Mouse (Mus musculus) hindbrain, postnatal 0 days (tissue): Measurements from ENCODE around the gene Cdk7. TPM values are rescaled to one million over a fixed set of nuclear protein-coding genes. Genes with fewer than 3 reads are reported as not detected.

Experiments
- ATAC-seq: fragments of 200-750 bp; cut with Nextera tagmentation; 2 replicates; pipeline ENCODE4 v1.8.0; 2017; ENCODE audit warnings: mild to moderate bottlenecking, moderate TSS enrichment, moderate library complexity
- DNase-seq: peaks from one replicate; pipeline ENCODE4 v3.0.0-alpha.2; 2015; ENCODE audit warnings: low spot score
- H3K27ac ChIP-seq: fragments of 300-500 bp; sonication (generic); 2 replicates; pipeline ENCODE4 v1.5.1; 2014; ENCODE audit warnings: mild to moderate bottlenecking
- H3K27me3 ChIP-seq: fragments of 300-500 bp; sonication (generic); 2 replicates; pipeline ENCODE4 v1.6.1; 2014; ENCODE audit warnings: low read length, mixed read lengths; ENCODE audit not compliant: insufficient read depth
- H3K36me3 ChIP-seq: fragments of 300-500 bp; sonication (generic); 2 replicates; pipeline ENCODE4 v1.6.1; 2014; ENCODE audit warnings: low read length, mixed read lengths; ENCODE audit not compliant: insufficient read depth
- H3K4me1 ChIP-seq: fragments of 300-500 bp; sonication (generic); 2 replicates; pipeline ENCODE4 v1.6.1; 2014; ENCODE audit warnings: antibody characterized with exemption, low read length, mixed read lengths; ENCODE audit not compliant: insufficient read depth
- H3K4me2 ChIP-seq: fragments of 300-500 bp; sonication (generic); 2 replicates; pipeline ENCODE4 v1.6.1; 2014; ENCODE audit warnings: low read depth, mild to moderate bottlenecking, low read length, moderate library complexity, mixed read lengths
- H3K4me3 ChIP-seq: fragments of 300-500 bp; sonication (generic); 2 replicates; pipeline ENCODE4 v1.5.1; 2014; ENCODE audit warnings: low read length
- H3K9ac ChIP-seq: fragments of 300-500 bp; sonication (generic); replicated peaks from 2 replicates; pipeline ENCODE4 v1.6.1; 2014; ENCODE audit warnings: mild to moderate bottlenecking, low read length, moderate library complexity, mixed read lengths
- H3K9me3 ChIP-seq: fragments of 300-500 bp; sonication (generic); 2 replicates; pipeline ENCODE4 v1.6.1; 2016; ENCODE audit warnings: low read length, mixed read lengths
- CTCF ChIP-seq: IDR thresholded peaks from 2 replicates; pipeline ENCODE4 v1.5.1; 2016; ENCODE audit warnings: antibody characterized with exemption, control low read depth, low read depth
- WGBS: fragments of 180-500 bp; shearing (Covaris S2); extraction: QIAGEN DNeasy Blood & Tissue Kit; methylation state at CpG from one replicate; pipeline ENCODE4 v1.1.7; 2014; 5-methylcytosine and 5-hydroxymethylcytosine counted together
- polyA plus RNA-seq: library from polyadenylated mRNA; unstranded; fragments of >200 nt; fragmentation: Nextera tagmentation; extraction: Ambion mirVana; gene quantifications from 2 replicates; pipeline ENCODE4 v1.2.1, GENCODE M21; 2015
- total RNA-seq: library from RNA; depleted of rRNA; stranded (reverse); fragments of >200 nt; gene quantifications from 2 replicates; pipeline ENCODE4 v1.2.3, GENCODE M21; 2014

Gene Cdk7
- total and polyA plus RNA-seq, 2 experiments from 2014 or later = 33.4 to 37.7 TPM

DNA sequence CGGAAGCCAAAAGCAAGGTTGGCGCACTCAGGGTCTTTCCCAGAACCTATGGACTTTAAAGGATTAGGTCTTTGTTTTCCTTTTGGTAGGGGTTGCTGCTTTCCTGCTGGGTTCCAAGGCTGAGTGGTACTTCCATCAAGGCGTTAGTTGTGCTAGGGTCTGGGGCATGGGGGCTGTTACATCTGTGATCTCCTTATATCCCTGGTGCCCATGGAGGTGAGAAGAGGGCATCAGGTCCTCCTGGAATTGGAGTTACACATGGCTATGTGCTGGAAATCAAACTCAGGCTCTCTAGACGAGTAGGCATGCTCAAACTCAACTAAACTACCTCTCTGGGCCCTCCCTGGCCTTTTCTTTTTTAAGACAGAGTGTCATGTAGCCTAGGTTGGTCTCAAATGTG, 23.4 kb upstream of the Cdk7 start:
- Histone ChIP-seq H3K36me3 (no peaks in the 10 kb centered on the region), H3K4me1 (no peaks in the 10 kb centered on the region), H3K27ac (no peak overlapping the region), H3K4me3 (no peak overlapping the region), H3K4me2 (no peak overlapping the region), H3K9me3 (no peaks in the 10 kb centered on the region), H3K9ac (no peak overlapping the region), H3K27me3 (no peaks in the 10 kb centered on the region)
- no peak for ATAC-seq
- DNase-seq = no peak
- 67% methylated on average over 4 of the region's 4 CpGs for WGBS
- TF ChIP-seq CTCF = no peak

DNA sequence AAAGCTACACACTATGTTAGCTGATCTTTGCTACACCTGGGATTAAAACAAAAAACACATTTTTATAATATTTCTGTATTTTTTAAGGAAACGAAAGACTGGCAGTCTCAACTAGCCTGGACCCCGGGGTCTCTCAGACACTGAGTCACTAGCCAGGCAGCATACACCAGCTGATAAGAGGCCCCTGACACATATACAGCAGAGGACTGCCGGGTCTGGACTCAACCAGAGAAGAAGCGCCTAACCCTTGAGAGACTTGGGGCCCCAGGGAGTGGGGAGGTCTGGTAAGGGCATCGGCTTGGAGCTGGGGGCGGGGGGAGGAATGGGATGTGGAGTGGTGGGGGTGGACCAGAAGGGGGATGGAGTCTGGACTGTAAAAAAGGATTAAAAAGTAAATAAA, 22.3 kb upstream of the Cdk7 start:
- H3K4me1 ChIP-seq = no peaks in the 10 kb centered on the region
- DNase-seq (no peak), ATAC-seq (no peak)
- WGBS = 90% methylated on average over 6 of the region's 6 CpGs
- H3K9me3 ChIP-seq = no peaks in the 10 kb centered on the region
- no peak overlapping the region for H3K4me2 ChIP-seq
- no peak overlapping the region for H3K4me3 ChIP-seq
- H3K27ac ChIP-seq = no peak overlapping the region
- no peaks in the 10 kb centered on the region for H3K36me3 ChIP-seq
- TF ChIP-seq CTCF = no peak
- H3K9ac ChIP-seq = no peak overlapping the region
- H3K27me3 ChIP-seq = no peaks in the 10 kb centered on the region

DNA sequence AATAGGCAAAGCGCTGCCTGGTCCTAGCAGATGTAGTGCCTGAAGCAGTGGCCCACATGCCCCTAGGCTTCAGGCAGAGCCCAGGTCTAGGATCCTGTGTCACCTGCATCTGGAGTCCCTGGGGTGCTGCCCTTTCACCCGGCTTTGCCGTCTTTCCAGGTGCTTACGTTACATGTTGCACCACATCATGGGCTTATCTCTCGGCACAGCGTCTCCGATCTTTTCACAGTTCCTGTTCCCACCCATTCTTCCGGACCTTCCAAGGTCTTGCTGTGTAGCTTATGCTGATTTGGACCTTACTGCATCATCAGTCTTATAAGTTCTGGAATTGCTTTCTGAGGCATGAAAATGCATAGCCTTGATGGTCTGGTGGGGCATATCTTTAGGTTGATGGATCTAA, 21.8 kb upstream of the Cdk7 start:
- DNase-seq = no peak
- no peak for ATAC-seq
- Histone ChIP-seq H3K4me2 (no peak overlapping the region), H3K36me3 (no peaks in the 10 kb centered on the region), H3K9ac (no peak overlapping the region), H3K4me1 (no peaks in the 10 kb centered on the region), H3K27ac (no peak overlapping the region), H3K9me3 (no peaks in the 10 kb centered on the region), H3K4me3 (no peak overlapping the region), H3K27me3 (no peaks in the 10 kb centered on the region)
- no peak for TF ChIP-seq CTCF
- 89% methylated on average over 8 of the region's 8 CpGs for WGBS

DNA sequence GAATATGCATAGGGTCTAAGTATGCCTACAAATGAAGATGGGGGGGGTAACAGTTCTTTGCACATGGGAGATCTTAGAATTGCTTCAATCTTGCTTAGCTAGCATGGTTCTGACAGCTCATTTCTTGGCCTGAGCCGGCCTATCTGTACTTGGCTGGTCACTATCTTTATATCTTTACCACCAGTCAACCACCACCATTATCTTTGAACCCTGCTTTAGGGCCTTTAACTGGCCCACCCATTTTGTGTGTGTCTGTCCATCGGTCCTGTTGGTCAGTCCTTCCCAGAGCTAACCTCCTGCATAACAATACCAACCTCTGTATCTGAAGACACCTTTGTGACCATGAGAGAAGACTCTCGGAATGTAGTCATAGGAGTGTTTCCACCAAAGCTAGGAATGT, 20.7 kb upstream of the Cdk7 start:
- Histone ChIP-seq H3K27me3 (no peaks in the 10 kb centered on the region), H3K4me2 (no peak overlapping the region), H3K9ac (no peak overlapping the region), H3K4me1 (no peaks in the 10 kb centered on the region), H3K9me3 (no peaks in the 10 kb centered on the region), H3K27ac (no peak overlapping the region), H3K4me3 (no peak overlapping the region), H3K36me3 (no peaks in the 10 kb centered on the region)
- no peak for DNase-seq
- 86% methylated on average over 3 of the region's 3 CpGs for WGBS
- no peak for TF ChIP-seq CTCF
- no peak for ATAC-seq

DNA sequence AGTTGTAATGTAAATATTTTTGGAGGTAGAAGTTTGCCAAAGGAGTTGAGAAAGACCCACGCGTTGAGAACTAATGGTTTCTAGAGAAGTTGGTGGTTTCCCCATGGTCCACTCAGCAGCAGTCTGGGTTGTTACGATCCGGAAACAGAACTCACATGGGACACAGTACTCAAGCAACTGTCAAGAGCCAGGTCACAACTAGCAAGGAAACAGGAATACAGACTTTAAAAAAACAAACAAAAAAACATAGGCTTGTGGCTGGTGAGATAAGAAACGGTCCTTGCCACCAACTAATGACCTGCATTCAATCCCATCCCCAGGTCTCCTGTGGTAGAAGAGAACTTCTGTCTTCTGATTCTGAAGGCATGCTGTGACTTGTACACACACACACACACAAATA, 20.1 kb upstream of the Cdk7 start:
- Histone ChIP-seq H3K27me3 (no peaks in the 10 kb centered on the region), H3K27ac (no peak overlapping the region), H3K9me3 (no peaks in the 10 kb centered on the region), H3K4me3 (no peak overlapping the region), H3K4me1 (no peaks in the 10 kb centered on the region), H3K4me2 (no peak overlapping the region), H3K9ac (no peak overlapping the region), H3K36me3 (no peaks in the 10 kb centered on the region)
- WGBS = 82% methylated on average over 5 of the region's 5 CpGs
- TF ChIP-seq CTCF = no peak
- no peak for ATAC-seq
- no peak for DNase-seq

DNA sequence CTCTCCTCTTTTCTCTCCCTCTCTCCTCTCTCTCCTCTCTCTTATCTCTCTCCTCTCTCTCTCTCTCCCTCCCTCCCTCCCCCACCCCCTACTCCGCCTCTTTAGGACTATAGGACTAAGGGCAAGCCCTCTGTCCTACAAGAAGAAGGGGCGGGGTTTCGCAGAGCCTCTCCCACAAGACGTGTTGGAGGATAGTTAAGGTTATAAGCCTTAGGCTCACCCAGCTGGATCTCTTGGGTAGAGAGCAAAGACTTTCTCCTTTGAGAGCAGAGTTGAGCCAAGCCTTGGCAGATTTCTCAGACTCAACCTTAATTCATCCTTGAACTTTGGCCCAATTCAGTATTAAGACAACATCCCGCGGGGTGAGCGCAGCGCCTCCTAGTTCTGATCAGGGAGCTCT, 17.9 kb upstream of the Cdk7 start:
- Histone ChIP-seq H3K9me3 (no peaks in the 10 kb centered on the region), H3K4me2 (no peak overlapping the region), H3K4me3 (no peak overlapping the region), H3K27ac (no peak overlapping the region), H3K36me3 (no peaks in the 10 kb centered on the region), H3K27me3 (no peaks in the 10 kb centered on the region), H3K4me1 (no peaks in the 10 kb centered on the region), H3K9ac (no peak overlapping the region)
- no peak for TF ChIP-seq CTCF
- WGBS = 45% methylated on average over 8 of the region's 8 CpGs
- DNase-seq (no peak), ATAC-seq (no peak)

DNA sequence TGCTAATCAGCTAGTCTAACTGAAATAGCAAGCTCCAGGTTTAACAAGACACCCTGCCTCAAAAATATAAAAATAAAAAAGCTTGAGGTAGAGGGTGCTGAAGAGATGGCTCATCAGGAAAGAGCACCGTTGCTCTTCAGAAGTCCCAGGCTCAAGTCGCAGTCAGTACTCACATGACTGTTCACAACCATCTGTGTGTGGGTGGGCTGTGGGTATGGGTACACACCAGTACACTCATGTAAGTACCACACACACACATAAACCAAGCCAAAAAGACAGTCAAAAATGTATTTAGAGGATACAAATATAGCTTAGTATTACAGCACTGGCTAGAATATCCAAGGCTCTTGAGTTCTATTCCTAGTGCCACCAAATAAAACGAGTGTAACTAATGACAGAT, 15.4 kb upstream of the Cdk7 start:
- no peak overlapping the region for H3K27ac ChIP-seq
- H3K4me2 ChIP-seq = no peak overlapping the region
- no peak overlapping the region for H3K4me3 ChIP-seq
- ATAC-seq (no peak), DNase-seq (no peak)
- 85% methylated on average over 3 of the region's 3 CpGs for WGBS
- no peak for TF ChIP-seq CTCF
- H3K36me3 ChIP-seq = no peaks in the 10 kb centered on the region
- H3K9me3 ChIP-seq = no peaks in the 10 kb centered on the region
- H3K4me1 ChIP-seq = peaks cover 3% of the 10 kb centered on the region; the same call in 1 of the 2 replicates
- no peak overlapping the region for H3K9ac ChIP-seq
- H3K27me3 ChIP-seq = no peaks in the 10 kb centered on the region
